Mouse (Mus musculus) stomach, embryonic 14.5 days (tissue): Measurements from ENCODE around the gene Psme2b. TPM values are rescaled to one million over a fixed set of nuclear protein-coding genes. Genes with fewer than 3 reads are reported as not detected.
"Not testable (repeated sequence)": the region's sequence is repeated elsewhere in the genome, so short reads cannot be mapped to it uniquely, and the experiment has no call there.

Source experiments
- ATAC-seq: fragments of 200-750 bp; cut with Nextera tagmentation; 2 replicates; pipeline ENCODE4 v1.8.0; 2017; ENCODE audit warnings: low read depth, moderate TSS enrichment; ENCODE audit not compliant: insufficient number of reproducible peaks, insufficient read depth, low FRiP score
- H3K27ac ChIP-seq: fragments of 300-500 bp; sonication (generic); 2 replicates; pipeline ENCODE4 v1.5.1; 2014; ENCODE audit warnings: mild to moderate bottlenecking, low read length, moderate library complexity, mixed read lengths
- H3K27me3 ChIP-seq: fragments of 300-500 bp; sonication (generic); 2 replicates; pipeline ENCODE4 v1.6.1; 2014; ENCODE audit warnings: low read length, control low read depth, mixed read lengths; ENCODE audit not compliant: control insufficient read depth, insufficient read depth
- H3K36me3 ChIP-seq: fragments of 300-500 bp; sonication (generic); 2 replicates; pipeline ENCODE4 v1.6.1; 2014; ENCODE audit warnings: mild to moderate bottlenecking, control low read depth, low read length, moderate library complexity, mixed read lengths; ENCODE audit not compliant: control insufficient read depth, insufficient read depth
- H3K4me1 ChIP-seq: fragments of 300-500 bp; sonication (generic); 2 replicates; pipeline ENCODE4 v1.6.1; 2014; ENCODE audit warnings: low read length, control low read depth, mixed read lengths; ENCODE audit not compliant: control insufficient read depth, insufficient read depth
- H3K4me2 ChIP-seq: fragments of 300-500 bp; sonication (generic); replicated peaks from 2 replicates; pipeline ENCODE4 v1.6.1; 2014; ENCODE audit warnings: low read depth, low read length, control low read depth
- H3K4me3 ChIP-seq: fragments of 300-500 bp; sonication (generic); 2 replicates; pipeline ENCODE4 v1.5.1; 2014; ENCODE audit warnings: low read depth, low read length, control low read depth
- H3K9ac ChIP-seq: fragments of 300-500 bp; sonication (generic); replicated peaks from 2 replicates; pipeline ENCODE4 v1.6.1; 2014; ENCODE audit warnings: low read depth, mild to moderate bottlenecking, control low read depth, low read length, moderate library complexity, mixed read lengths
- H3K9me3 ChIP-seq: fragments of 300-500 bp; sonication (generic); 2 replicates; pipeline ENCODE4 v1.6.1; 2016; ENCODE audit warnings: low read depth, low read length, control low read depth; ENCODE audit not compliant: control insufficient read depth
- WGBS: fragments of 180-500 bp; shearing (Covaris S2); extraction: QIAGEN DNeasy Blood & Tissue Kit; methylation state at CpG from one replicate; pipeline ENCODE4 v1.1.7; 2014; 5-methylcytosine and 5-hydroxymethylcytosine counted together
- polyA plus RNA-seq: library from polyadenylated mRNA; unstranded; fragments of >200 nt; fragmentation: Nextera tagmentation; extraction: Ambion mirVana; gene quantifications from 2 replicates; pipeline ENCODE4 v1.2.1, GENCODE M21; 2014

Psme2b gene
- 3.8 TPM in 2 replicates for polyA plus RNA-seq

DNA sequence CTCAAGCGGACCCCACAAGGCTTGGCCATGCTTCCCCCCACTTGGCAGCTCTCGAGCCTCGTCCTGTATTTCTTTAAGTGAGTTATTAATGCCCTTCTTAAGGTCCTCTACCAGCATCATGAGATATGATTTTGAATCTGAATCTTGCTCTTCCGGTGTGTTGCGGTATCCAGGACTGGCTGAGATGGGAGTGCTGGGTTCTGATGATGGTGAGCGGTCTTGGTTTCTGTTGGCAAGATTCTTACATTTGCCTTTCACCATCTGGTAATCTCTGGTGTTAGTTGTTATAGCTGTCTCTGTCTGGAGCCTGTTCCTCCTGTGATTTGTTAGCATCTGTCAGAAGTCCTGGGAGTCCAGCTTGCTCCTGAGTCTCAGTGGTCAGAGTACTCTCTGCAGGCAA is at the start of gene Psme2b:
TSS of gene Psme2b (minus strand) at position 101 of the 400 bp plus-strand sequence.
- not testable (repeated sequence) for ATAC-seq, H3K4me3 ChIP-seq
- 83% methylated on average over 6 of the region's 6 CpGs for WGBS

DNA sequence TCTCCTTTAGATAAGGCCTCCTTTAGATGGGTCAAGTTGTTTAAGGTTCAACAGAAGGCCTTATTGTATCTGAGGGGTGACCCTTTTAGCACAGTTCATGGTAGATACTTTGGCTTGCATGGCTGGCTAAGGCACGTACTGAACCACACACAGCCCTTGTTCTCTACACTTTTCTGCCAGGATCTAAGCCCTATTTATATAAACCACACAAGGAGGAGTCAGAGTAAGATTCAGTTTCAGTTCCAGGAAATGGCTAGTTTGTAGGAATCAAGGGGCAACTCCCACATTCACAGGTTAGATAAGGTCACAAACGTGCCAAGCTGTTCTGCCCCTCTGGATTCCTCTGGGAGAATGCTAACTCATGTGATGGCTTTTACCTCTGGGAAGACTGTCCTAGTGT is 48.0 kb upstream of the Psme2b start, which contains the start of gene Tgtp1:
TSS of gene Tgtp1 (minus strand) at position 155 of the 400 bp plus-strand sequence.
- not testable (repeated sequence) for H3K36me3 ChIP-seq, H3K27ac ChIP-seq, ATAC-seq, H3K9ac ChIP-seq, H3K4me2 ChIP-seq, H3K9me3 ChIP-seq, H3K27me3 ChIP-seq, H3K4me1 ChIP-seq, H3K4me3 ChIP-seq
- 19% methylated on average over 2 of the region's 2 CpGs for WGBS

More for the DNA sequence above, at the start of gene Psme2b:
- H3K9me3 ChIP-seq, H3K4me1 ChIP-seq, H3K36me3 ChIP-seq, H3K27me3 ChIP-seq, H3K4me2 ChIP-seq, H3K27ac ChIP-seq, H3K9ac ChIP-seq: not testable (repeated sequence)

DNA sequence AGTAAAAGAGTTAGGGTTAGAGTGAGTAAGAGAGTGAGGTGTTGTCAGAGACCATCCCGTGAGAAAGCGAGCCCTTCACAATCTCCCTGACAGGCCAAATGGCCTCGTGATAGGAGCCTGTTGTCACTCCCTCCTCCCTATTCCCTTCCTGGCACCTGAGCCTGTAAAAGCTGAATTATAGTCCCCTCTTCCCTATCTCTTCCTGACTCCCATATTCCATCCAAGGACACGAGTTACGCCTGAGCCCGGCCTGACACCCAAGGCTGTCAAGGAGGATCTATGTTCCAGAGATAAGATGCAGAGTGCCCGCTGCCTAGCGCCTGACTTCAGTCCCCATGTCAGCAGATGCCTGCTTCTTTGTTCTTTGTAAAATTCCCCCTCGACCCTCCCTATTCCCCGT is 47.3 kb upstream of the Psme2b start:
- H3K27me3 ChIP-seq, H3K9ac ChIP-seq, H3K4me1 ChIP-seq, H3K4me2 ChIP-seq, ATAC-seq, H3K9me3 ChIP-seq, H3K36me3 ChIP-seq, H3K27ac ChIP-seq, H3K4me3 ChIP-seq: not testable (repeated sequence)
- 30% methylated on average over 10 of the region's 10 CpGs for WGBS

DNA sequence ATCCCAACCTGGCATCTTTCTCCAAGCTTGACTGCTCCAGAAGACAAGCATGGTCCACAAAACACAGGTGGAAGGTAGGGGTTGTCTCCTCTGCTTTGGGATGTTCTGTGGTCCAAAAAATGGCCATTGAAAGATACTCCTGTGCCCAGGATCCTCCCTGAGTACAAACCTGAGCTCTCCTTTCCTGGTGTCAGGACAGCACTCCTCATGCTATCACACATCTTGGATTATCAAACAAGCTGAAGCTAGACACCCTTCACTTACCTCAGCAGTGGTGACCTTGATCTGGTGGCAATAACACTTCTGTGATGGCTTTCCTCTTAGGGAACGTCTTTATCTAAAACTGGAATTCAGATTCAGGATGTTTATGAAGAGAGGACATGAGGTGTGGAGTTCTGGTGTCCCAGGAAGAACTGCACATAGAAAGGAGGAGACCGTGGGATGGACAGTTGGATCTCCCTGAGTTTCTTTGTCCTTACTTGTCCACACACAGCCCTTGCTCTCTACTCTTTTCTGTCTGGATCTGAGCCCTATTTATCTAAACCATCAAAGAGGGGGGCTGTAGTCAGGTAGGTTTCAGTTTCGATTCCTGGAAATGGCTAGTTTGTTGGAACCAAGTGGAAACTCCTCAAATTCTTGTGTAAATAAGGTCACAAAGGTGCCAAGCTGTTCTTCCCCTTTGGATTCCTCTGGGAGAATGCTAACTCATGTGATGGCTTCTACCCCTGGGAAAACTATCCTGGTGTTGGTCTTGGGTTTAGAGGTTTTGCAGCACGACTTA is 45.9 kb upstream of the Psme2b start, which contains the start of gene Gm12185:
TSS of gene Gm12185 (minus strand) at position 487 of the 781 bp plus-strand sequence.
- H3K4me2 ChIP-seq, H3K4me1 ChIP-seq, H3K36me3 ChIP-seq, H3K9ac ChIP-seq, H3K9me3 ChIP-seq, H3K27me3 ChIP-seq, ATAC-seq, H3K27ac ChIP-seq, H3K4me3 ChIP-seq: not testable (repeated sequence)
- 50% methylated on average over 4 of the region's 4 CpGs for WGBS

DNA sequence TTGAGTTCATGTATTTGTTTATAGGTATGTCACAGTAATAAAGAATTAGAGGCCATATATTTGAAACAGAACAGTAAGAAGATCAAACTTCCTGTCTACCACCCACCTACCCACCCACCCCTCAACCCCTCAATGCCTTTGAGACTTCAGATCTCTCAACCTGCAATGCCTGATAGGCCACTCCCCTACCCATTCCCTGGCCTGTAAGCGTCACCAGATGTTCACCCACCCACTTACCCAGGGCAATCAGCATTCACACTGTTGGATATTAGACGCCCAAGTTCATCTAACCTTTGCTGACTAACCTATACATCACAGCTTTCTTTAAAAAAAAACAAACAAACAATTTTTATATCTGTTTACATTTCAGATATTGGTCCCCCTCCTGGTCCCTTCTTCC is 44.0 kb upstream of the Psme2b start:
- not testable (repeated sequence) for H3K9me3 ChIP-seq, H3K4me1 ChIP-seq, ATAC-seq, H3K4me3 ChIP-seq, H3K9ac ChIP-seq, H3K4me2 ChIP-seq, H3K27me3 ChIP-seq, H3K36me3 ChIP-seq, H3K27ac ChIP-seq
- WGBS, result 68% methylated on average over 1 of the region's 2 CpGs

DNA sequence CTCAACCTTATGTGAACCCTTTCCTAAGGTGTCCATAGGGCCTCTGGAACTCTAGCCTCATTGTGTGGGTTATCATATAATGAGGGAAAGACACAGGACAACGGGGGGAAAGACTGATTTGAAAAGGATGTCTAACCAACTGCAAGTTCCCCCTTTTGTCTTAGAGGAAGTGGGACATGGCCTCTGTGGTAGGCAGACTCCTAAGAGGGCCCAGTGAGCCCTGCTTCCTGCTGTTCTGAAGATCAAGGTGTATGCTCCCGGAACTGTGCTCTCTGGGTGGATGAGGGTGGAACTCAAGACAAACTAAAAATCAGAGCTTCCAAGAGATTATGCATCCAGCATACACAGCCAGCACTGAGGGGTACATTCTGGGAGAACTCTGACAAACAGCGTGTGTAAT is 42.2 kb upstream of the Psme2b start:
- H3K36me3 ChIP-seq, H3K4me1 ChIP-seq, ATAC-seq, H3K9ac ChIP-seq, H3K4me3 ChIP-seq, H3K9me3 ChIP-seq, H3K27ac ChIP-seq, H3K4me2 ChIP-seq, H3K27me3 ChIP-seq: not testable (repeated sequence)
- WGBS, result 81% methylated on average over 2 of the region's 3 CpGs

DNA sequence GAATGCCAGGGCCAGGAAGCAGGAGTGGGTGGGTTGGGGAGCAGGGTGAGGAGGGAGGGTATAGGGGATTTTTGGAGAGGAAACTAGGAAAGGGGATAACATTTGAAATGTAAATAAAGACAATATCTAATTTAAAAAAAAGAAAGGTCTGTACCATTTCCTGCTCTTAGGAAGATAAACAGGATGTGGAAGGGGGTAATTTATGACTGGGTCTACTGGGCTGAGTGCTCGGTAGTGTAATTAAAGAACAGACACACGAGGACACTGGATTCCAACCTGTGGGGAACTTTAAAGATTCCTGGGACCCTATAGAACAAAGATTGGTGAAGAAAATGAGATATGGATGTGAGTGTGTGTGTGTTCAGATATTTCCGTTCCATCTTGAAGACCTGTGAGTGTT is 36.9 kb upstream of the Psme2b start:
- not testable (repeated sequence) for H3K9ac ChIP-seq, H3K4me3 ChIP-seq
- WGBS, result no CpG with 5 or more reads among the region's 3 CpGs

DNA sequence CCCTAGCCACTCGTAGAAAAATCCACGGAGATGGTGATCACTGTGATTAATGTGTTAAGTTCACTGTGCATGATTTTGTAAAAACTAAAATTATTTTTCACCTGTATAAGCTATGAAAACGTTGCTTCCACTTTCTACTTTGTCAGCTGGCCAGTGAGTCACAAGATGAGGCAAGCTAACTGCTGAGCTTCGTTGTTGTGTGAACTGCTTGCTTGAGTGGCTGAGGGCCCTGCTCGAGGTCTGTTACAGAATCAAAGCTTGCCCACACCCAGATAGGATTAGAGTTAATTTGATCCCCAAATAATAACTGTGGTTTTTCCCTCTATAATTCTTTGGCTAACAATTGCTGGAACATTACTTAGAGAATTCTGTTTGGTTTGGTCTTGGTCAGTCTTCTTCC is 34.1 kb upstream of the Psme2b start:
- H3K9me3 ChIP-seq, H3K4me3 ChIP-seq, H3K36me3 ChIP-seq, H3K9ac ChIP-seq, H3K4me1 ChIP-seq, H3K27me3 ChIP-seq, ATAC-seq, H3K27ac ChIP-seq, H3K4me2 ChIP-seq: not testable (repeated sequence)
- WGBS, result no CpG with 5 or more reads among the region's 5 CpGs

More for the DNA sequence above, 36.9 kb upstream of the Psme2b start:
- not testable (repeated sequence) for H3K9me3 ChIP-seq, H3K27ac ChIP-seq, H3K36me3 ChIP-seq, H3K4me1 ChIP-seq, ATAC-seq, H3K27me3 ChIP-seq, H3K4me2 ChIP-seq

DNA sequence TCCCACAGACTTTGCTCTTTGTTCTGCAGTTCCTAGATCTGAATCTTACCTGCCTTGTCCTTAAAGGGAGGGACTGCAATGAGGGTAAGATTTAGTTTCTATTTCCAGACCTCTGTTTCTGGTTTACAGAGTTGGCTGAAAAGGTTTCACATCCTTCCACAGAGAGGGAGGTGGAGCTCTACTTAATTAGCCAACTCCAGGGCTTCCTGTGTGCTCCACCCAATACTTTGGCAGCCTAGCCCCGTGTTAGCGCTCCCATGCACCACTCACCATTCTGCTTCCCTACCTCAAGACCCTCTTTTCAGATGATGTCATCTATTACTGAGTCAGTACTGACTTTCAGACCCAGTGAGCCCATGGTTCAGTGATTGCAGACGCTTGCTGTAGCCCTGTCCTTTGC is 33.3 kb upstream of the Psme2b start, which contains the start of gene 9930111J21Rik1:
TSS of gene 9930111J21Rik1 (minus strand) at position 148 of the 400 bp plus-strand sequence.
- not testable (repeated sequence) for ATAC-seq, H3K36me3 ChIP-seq, H3K4me2 ChIP-seq, H3K27ac ChIP-seq, H3K4me3 ChIP-seq, H3K27me3 ChIP-seq, H3K9me3 ChIP-seq, H3K9ac ChIP-seq, H3K4me1 ChIP-seq
- WGBS, result no CpG with 5 or more reads among the region's 3 CpGs
